Mouse (Mus musculus) 3T3-L1 (cell line): ENCODE measurements around the gene Baiap2.

Experiments
- DNase-seq: peaks from one replicate; pipeline ENCODE4 v3.0.0-alpha.2; 2015; ENCODE audit warnings: low read depth, low spot score

Baiap2 gene

DNA sequence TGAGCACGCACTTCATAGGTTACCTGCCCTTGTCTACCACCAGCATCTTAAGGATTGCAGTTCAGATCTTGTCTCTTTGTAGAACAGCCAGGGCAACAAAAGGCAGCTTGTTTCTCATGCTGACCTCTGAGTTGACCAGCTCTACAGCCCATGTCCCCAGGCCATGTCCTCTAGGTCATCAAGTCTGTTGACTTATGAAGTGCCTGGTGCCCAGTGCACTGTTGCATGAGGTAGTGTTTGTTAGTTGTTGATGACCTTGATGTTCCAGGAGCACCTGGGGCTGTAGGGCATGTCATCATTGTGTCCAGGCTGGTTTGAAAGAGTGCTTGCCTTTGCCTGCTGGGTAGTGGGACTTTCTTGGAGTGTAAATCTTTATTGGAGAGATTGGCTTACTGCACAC lies 4.9 kb downstream of the Baiap2 start:
- DNase-seq = no peak

- DNase-seq = peak; percentile 46
Measured at GRCm38 (mm10) chr11:119947897-119948296, 5.3 kb downstream of the Baiap2 start.

- DNase-seq = peak; percentile 63
Measured at GRCm38 (mm10) chr11:119948305-119948704, 5.7 kb downstream of the Baiap2 start.

DNA sequence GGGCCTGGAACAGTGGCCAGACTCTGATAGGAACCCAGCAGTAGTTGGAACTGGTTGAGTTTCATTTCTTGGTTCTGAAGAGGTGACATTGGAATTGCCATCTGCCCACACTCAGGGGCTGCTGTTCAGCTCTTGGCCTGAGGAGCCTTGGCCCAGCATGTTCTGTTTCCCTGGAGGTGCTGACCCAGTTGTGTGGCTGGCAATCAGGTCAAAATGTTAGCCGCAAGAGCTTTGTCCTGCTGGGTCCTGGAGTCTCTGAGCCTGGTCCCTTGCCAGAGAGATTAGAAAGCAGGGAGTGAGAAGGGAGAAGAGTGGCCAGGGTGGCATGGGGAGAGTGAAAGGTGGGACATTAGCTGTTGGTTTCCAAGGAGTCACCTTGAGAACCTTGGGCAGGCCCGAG lies 6.2 kb downstream of the Baiap2 start:
- DNase-seq = no peak

- DNase-seq = no peak
Measured at GRCm38 (mm10) chr11:119950535-119950934, 8.0 kb downstream of the Baiap2 start.

DNA sequence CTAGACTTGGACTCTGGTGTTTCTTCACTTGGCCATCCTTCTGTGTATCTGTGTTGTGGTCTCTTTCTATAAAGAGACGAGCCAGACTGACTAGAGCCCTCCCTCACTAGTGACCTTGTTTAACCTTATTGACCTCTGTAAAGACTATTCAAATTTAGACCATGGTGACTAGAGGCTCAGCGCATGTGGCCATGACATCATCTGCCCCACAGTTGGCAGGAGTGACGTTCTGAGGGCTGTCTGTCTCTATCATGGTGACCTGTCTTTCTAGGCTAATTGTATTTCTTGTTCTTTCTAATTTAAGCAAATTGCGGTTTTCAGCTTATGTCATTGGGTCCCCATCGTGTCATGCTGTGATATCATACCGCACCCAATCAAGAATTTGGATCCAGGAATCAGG lies 8.8 kb downstream of the Baiap2 start:
- DNase-seq = no peak

GRCm38 (mm10) chr11:119952429-119953224 lies 10.1 kb downstream of the Baiap2 start:
- DNase-seq = peak; percentile 85

DNA sequence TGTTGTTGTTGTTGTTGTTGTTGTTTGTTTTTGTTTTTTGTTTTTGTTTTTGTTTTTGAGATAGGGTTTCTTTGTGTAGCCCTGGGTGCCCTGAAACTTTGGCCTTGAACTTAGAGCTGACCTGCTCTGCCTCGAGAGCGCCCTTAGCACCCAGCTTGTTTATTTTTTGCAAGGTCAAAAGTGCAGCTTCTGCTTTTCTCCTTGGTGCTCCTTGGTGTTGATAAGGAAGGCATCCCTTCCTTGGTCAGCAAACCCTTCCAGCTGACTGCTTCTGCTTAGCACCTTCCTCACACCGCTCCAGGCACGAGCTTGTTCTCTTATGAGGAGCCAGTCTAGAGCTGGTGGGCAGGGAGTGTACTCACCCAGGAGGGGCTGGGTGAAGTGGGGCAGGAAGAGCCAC lies 11.7 kb downstream of the Baiap2 start:
- DNase-seq = no peak

DNA sequence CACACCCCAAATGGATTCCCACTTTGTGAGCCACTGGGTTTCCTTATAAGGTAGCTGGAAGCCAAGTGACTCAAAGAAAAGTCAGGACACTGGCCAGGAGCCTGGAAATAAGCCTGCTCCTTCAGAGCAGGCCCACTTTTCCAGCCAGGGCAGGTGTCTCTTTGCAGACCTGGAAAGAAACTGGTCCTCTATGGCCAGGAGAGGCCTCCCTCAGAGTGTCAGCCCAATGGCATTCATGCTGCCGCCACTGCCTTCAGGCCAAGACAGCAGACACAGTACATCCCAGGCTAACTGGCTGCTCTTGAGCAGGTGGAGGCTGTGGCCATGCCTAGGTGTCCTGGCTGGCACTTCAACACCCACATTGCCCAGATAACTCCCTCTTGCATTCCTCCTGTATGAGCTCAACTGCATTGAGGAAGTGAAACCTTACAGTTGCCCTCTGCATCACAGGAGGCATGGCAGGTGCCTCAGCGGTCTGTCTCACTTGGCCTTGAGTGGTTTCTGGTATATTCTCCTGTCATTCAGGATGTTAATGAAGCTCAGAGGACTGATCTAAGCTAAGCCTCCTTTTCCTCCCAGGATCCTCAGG lies 12.3 kb downstream of the Baiap2 start:
- no peak for DNase-seq

DNA sequence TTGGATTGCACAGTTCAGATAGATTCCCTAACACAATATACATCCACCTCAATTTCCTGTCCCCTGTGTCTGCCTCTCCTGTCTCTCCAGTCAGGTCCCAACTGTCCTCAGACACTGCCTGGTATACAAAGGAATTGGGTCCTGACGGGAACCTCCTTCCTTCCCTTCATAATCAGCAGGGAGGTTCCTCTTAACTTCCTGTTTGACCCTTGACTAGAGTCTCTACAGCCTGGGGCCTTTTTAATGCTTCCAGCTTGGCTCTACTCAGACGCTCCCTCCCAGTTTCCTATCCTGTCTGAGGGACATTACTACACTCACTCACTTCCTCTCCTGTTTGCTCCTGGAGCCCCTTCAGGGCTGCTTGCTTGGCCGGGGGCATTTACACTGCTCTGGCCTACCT lies 12.9 kb downstream of the Baiap2 start:
- DNase-seq = no peak

DNA sequence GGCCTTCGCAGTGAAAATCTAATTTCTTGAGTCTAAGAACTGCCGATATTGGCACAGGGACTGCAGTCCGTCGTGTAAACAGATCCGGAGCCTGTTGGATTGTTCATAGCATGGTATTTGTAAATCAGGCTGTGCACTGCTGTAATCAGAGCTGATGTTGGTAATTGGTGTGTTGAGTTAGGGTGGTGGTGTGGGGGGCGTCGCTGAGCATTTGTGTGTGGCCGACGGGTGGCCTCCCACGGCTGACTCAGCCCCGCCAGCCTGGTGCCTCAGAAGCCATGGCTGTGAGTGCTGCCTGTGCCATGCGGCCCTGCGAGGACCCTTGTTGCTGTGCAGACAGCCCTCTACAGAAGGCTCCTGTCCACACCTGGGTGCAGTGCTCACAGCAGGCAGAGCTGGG lies 14.0 kb downstream of the Baiap2 start:
- no peak for DNase-seq

GRCm38 (mm10) chr11:119958856-119959255 lies 16.3 kb downstream of the Baiap2 start:
- no peak for DNase-seq

DNA sequence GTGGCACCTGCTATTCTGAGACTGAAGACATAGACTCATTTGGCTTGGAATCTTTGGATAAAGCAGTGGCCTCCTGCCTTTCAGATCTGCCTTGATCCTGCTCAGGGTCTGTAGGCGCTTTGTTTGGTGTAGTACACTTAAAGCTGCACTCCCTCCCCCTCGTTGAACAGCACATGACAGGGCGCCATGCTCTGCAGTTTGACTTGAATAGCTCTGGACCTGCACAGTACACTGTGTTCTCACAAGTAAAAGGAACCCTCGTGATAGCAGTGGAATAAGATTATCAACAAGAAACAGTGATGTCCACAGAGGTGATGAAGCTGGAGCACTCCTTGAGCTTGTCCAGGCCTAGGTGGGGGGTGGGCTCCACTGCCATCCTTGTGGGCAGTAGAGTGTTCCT lies 17.2 kb downstream of the Baiap2 start:
- DNase-seq = no peak

DNA sequence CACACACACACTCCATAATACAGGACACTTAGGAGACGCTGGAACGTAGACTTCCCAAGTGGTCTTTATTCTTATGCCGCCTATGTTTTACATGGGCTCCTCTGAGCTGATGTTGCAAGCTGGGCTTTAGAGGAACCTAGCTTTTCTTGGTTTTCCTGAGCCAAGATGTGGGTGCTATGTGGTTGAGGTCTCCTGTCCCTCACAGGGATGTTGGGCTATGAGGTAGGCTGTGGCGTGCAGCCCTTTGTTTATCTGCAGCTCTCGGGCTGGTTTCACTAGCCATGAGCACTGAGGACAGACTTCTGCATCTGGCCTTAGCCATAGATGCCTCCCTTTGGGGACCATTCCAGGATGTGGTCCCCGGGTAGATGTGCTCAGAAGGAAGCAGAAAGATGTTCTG lies 18.1 kb downstream of the Baiap2 start:
- DNase-seq = no peak

- no peak for DNase-seq
Measured at GRCm38 (mm10) chr11:119961511-119961910, 18.9 kb downstream of the Baiap2 start.

DNA sequence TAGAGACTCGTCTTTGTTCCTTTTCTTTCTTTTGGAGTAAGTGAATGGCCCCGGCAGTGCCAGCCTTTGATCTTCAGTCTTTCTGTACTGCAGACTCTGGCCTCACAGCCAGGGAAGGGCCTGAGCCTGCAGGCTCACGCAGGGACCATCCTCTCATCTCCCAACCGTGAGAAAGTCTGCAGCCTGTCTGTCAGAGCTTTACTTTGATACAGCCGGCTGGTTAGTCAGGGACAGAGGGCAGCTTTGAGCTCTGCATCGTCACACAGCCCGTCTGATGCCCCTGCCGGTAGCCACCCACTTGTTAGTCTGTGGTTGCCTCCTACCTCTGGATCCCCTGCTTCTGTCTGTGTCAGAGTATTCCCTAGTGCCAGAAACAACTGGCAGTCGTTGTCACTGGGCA lies 22.5 kb downstream of the Baiap2 start:
- no peak for DNase-seq

DNA sequence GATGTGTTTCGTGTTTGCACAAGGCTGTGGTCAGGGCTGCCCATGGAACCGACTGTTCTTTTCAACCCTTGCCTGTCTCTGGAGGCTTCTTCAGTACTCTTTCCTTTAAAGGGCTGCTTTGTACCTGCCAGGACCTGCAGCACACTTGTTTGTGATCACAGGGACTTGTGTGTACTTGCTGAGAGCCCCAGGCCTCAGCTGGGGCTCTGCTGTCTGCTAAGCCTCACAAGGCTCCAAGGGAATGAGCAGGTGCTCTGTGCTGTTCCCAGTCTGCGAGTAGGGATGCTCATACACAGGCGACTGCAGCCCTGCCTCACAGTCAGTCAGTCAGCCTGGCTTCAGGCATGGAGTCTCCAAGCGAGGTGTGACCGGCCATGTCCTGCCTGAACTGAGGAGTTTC lies 23.7 kb downstream of the Baiap2 start:
- no peak for DNase-seq

DNA sequence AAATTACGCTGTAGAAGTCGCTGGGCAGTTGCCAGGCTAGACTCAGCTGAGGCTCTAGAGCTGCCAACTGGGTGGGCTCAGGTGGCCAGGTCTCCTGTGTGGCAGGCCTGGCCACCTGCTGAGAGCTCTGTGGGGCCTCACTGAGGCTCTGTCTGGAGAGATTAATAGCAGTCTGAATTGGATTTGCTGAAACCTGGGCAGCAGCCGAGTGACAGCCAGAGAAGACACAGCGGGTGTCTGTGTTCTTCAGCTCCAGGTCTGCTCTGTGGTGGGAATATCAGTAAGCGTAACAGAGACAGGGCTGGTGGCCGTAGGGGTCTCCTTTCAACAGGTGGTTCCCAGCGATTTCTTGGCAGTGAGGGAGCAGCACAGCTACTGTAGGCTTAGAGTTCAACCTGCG lies 24.8 kb downstream of the Baiap2 start:
- no peak for DNase-seq

DNA sequence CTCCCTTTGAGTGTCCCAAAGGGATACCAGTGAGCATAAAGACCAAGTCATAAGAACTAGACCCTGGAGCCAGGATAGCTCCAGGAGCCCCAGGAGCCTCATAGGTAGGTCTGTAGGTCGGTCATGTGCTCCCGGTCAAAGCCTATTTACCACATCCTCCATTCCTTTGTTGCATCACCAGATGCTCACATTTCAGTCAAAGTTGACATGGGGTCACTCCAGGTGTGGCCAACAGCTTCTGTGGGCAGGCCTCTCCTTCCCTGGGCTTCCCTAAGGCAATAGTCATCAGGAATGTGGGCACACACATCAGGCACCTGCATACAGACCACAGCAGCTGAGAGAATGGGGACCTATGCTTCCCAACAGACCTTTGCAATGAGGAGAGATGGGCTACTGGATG lies 25.3 kb downstream of the Baiap2 start:
- DNase-seq = no peak

DNA sequence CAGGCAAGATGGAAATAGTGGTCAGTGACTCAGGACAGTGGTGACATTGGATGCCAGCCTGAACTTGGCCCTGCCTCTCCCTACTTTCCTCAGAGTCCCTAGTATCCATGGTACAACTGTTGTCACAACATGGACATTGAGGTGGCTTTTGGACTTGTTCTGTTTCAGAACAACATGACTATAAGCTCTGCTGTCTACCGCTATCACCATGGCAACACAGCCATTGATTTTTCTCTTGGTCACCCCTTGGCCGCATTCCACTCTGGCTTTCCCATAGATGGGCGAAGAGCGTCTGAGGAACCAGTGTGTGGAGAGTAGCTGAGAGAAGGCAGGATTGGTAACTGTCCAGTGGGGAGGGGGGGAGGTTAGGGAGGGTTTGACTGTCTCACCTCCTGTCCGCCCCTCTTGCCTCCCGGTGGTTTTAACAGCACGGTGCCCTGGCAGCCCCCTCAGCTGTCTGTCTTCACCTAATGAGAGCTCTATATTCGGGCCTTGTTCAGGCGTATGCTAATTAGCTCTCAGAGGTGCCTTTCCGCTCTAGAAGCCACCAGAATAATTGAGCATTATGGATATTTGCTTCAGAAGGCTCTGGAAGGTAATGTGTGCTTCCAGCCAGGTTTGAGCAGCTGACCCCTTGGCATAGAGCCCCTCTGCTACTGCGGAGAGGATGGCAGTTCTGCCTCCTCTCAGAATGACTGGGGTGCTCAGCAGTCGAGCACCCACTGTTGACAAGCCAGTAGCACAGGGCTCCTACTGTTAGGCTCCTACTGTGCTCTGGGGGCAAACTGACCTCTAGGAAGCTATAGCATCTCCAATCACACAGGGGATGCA lies 27.7 kb downstream of the Baiap2 start:
- DNase-seq = no peak

DNA sequence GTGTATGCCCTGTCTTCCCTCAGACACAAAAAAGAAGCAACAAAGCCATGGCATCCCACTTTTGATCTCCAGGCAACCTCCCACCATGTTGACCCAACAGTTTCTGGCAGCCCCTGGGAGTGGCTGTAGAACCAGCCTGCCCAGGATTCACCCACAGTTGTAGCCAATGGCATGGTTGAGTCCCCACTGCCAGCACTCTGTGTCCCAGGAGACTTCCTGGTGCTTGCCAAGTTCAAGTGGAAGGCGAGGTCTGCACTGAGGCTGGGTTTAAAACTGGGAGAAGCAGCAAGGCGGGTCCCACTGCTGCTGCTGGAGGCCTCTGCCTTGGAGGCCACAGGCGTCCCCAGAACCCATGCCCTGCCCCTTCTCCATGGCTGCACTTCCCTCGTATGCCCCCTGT lies 31.2 kb downstream of the Baiap2 start:
- no peak for DNase-seq

GRCm38 (mm10) chr11:119975739-119976501 lies 33.4 kb downstream of the Baiap2 start:
- peak; percentile 94 for DNase-seq
